ENCODE assay signal across 8 mouse cellular contexts in the genomic region with DNA sequence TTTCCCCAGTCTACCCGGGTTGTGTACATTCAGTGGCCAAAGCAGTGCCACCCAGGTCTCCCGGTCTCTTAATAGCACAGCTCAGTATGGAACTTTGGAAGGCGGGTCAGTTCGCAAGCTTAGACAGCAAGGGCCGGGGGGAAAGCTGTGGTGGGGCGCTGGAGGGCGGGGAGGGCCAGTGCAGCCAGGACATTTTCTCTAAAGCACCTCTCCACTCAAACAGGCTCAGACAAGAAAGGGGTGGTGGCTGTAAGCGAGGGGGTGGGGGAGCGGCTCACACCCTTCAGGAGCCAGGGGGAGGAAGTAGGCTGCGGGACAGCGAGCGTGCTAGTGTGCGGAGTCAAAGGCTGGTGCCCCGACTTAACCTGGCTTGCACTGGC. TPM values are rescaled to one million over a fixed set of nuclear protein-coding genes. Genes with fewer than 3 reads are reported as not detected.
DNase-seq lines count a peak whose midpoint lies in the region; ATAC-seq and TF ChIP-seq lines count a peak whose summit lies in the region.

No protein-coding gene starts in this region.

- no peaks in the 10 kb centered on the region for H3K27me3 ChIP-seq in spleen, adult 2 months (ENCODE audit: control insufficient read depth, insufficient read depth, low read length)
- H3K27me3 ChIP-seq in embryonic facial prominence, embryonic 14.5 days (replicated peaks; ENCODE audit: control insufficient read depth, insufficient read depth, low read length) = no peaks in the 10 kb centered on the region
- H3K27me3 ChIP-seq in intestine, embryonic 16.5 days (replicated peaks; ENCODE audit: control insufficient read depth, insufficient read depth, low read length) = no peaks in the 10 kb centered on the region
- H3K27me3 ChIP-seq in midbrain, embryonic 11.5 days (ENCODE audit: control insufficient read depth, insufficient read depth, low read length) = no peaks in the 10 kb centered on the region

- peak overlapping the region; percentile 74 for H3K4me3 ChIP-seq in spleen, adult 2 months (ENCODE audit: extremely low read depth, insufficient read depth, insufficient read length)
- peak overlapping the region; percentile 76 for H3K4me3 ChIP-seq in embryonic facial prominence, embryonic 14.5 days (ENCODE audit: low read depth, low read length)
- peak overlapping the region; percentile 87 for H3K4me3 ChIP-seq in intestine, embryonic 16.5 days (ENCODE audit: low read length)
- H3K4me3 ChIP-seq in midbrain, embryonic 11.5 days (ENCODE audit: low read depth, low read length) = peak overlapping the region; percentile 86

- peak overlapping the region; percentile 83 for H3K9ac ChIP-seq in embryonic facial prominence, embryonic 14.5 days (ENCODE audit: low read depth, low read length)
- peak overlapping the region; percentile 92 for H3K9ac ChIP-seq in intestine, embryonic 16.5 days (ENCODE audit: low read depth, low read length)
- H3K9ac ChIP-seq in midbrain, embryonic 11.5 days (ENCODE audit: low read length) = peak overlapping the region; percentile 89

- H3K9me3 ChIP-seq in embryonic facial prominence, embryonic 14.5 days (ENCODE audit: control insufficient read depth, low read length) = no peaks in the 10 kb centered on the region
- no peaks in the 10 kb centered on the region for H3K9me3 ChIP-seq in intestine, embryonic 16.5 days (ENCODE audit: control insufficient read depth, low read length)
- H3K9me3 ChIP-seq in midbrain, embryonic 11.5 days (ENCODE audit: control insufficient read depth, low read length) = no peaks in the 10 kb centered on the region

- DNase-seq in spleen, adult 2 months (ENCODE audit: low read depth in 1 of 2, low spot score in 2 of 2) = peak in 1 of 2 experiments; percentile 38
- no peak for DNase-seq in spleen, adult 12 weeks (ENCODE audit: low spot score)
- DNase-seq in embryonic facial prominence, embryonic 14.5 days (ENCODE audit: low spot score) = peak; percentile 56
- no peak for DNase-seq in midbrain, embryonic 11.5 days (ENCODE audit: low spot score, missing footprints)
- no peak for DNase-seq in right cerebral cortex, postnatal 25 days
- DNase-seq in gastrocnemius, postnatal 25 days = no peak
- DNase-seq in layer of hippocampus, adult 8-10 months (ENCODE audit: low spot score in 2 of 2) = no peak

- H3K4me1 ChIP-seq in spleen, adult 2 months (ENCODE audit: control insufficient read depth, insufficient read depth, insufficient read length) = peaks cover 21% of the 10 kb centered on the region
- H3K4me1 ChIP-seq in embryonic facial prominence, embryonic 14.5 days (ENCODE audit: control insufficient read depth, insufficient read depth, low read length) = 0 out of 2 replicates have a peak, but pooled peaks cover 7% of the 10 kb centered on the region
- H3K4me1 ChIP-seq in intestine, embryonic 16.5 days (ENCODE audit: control insufficient read depth, insufficient read depth, low read length) = peaks cover 50% of the 10 kb centered on the region
- peaks cover 13% of the 10 kb centered on the region for H3K4me1 ChIP-seq in midbrain, embryonic 11.5 days (ENCODE audit: control insufficient read depth, insufficient read depth, low read length)

- peaks cover 17% of the 10 kb centered on the region for H3K36me3 ChIP-seq in spleen, adult 2 months (ENCODE audit: control insufficient read depth, insufficient read depth, low read length)
- H3K36me3 ChIP-seq in embryonic facial prominence, embryonic 14.5 days (ENCODE audit: control insufficient read depth, insufficient read depth, low read length) = peaks cover 11% of the 10 kb centered on the region; the same call in 1 of the 2 replicates
- H3K36me3 ChIP-seq in intestine, embryonic 16.5 days (ENCODE audit: control insufficient read depth, insufficient read depth, low read length) = no peaks in the 10 kb centered on the region; the same call in 1 of the 2 replicates
- no peaks in the 10 kb centered on the region; the same call in 1 of the 2 replicates for H3K36me3 ChIP-seq in midbrain, embryonic 11.5 days (ENCODE audit: control insufficient read depth, insufficient read depth, low read length)

- peak overlapping the region; percentile 92 for H3K4me2 ChIP-seq in embryonic facial prominence, embryonic 14.5 days (ENCODE audit: low read depth, low read length)
- H3K4me2 ChIP-seq in intestine, embryonic 16.5 days (ENCODE audit: low read depth, low read length) = peak overlapping the region; percentile 90
- peak overlapping the region; percentile 92 for H3K4me2 ChIP-seq in midbrain, embryonic 11.5 days

- no peak for TF ChIP-seq POLR2A in spleen, adult 2 months (IDR thresholded peaks at IDR 0.05; ENCODE audit: low read depth, low read length)

- WGBS in spleen, adult 2 months = under 1% methylated on average over 14 of the region's 14 CpGs
- 6% methylated on average over 13 of the region's 14 CpGs for WGBS in embryonic facial prominence, embryonic 14.5 days
- WGBS in intestine, embryonic 16.5 days = 1% methylated on average over 14 of the region's 14 CpGs
- 2% methylated on average over 14 of the region's 14 CpGs for WGBS in midbrain, embryonic 11.5 days

- TF ChIP-seq CTCF in spleen, adult 2 months (IDR thresholded peaks at IDR 0.05; ENCODE audit: extremely low read depth, insufficient read depth, insufficient read length, insufficient replicate concordance) = no peak

- H3K27ac ChIP-seq in spleen, adult 2 months (ENCODE audit: insufficient read depth, low read length) = peak overlapping the region; percentile 94
- H3K27ac ChIP-seq in embryonic facial prominence, embryonic 14.5 days (replicated peaks; ENCODE audit: low read depth, low read length) = peak overlapping the region; percentile 93
- H3K27ac ChIP-seq in intestine, embryonic 16.5 days (ENCODE audit: low read length) = peak overlapping the region; percentile 88
- H3K27ac ChIP-seq in midbrain, embryonic 11.5 days (ENCODE audit: low read depth, low read length) = no peak overlapping the region

- peak; percentile 65; the same call in 1 of the 2 replicates for ATAC-seq in embryonic facial prominence, embryonic 14.5 days (ENCODE audit: low read depth)
- ATAC-seq in intestine, embryonic 16.5 days = peak; percentile 75
- peak; percentile 72 for ATAC-seq in midbrain, embryonic 11.5 days (ENCODE audit: low FRiP score)

RNA-seq across cellular contexts. Expression of gene Sh3bgrl3, which starts 0.4 kb away (rescaled TPM):
- 1,465 and 2,211 TPM in 2 replicates for polyA plus RNA-seq in spleen, adult 2 months (2012; rRNA removed)
- polyA plus RNA-seq in embryonic facial prominence, embryonic 14.5 days (2014; fragmentation: Nextera tagmentation; extraction: Ambion mirVana) = 445 and 477 TPM in 2 replicates
- 428 and 452 TPM in 2 replicates for polyA plus RNA-seq in intestine, embryonic 16.5 days (2015; fragmentation: Nextera tagmentation; extraction: Ambion mirVana)
- 308 and 312 TPM in 2 replicates for polyA plus RNA-seq in midbrain, embryonic 11.5 days (2014; fragmentation: Nextera tagmentation; extraction: Ambion mirVana)
- 10 to 100 TPM; 19.1 to 26.6 TPM for total RNA-seq in gastrocnemius, postnatal 25 days (2021)
- 100 to 1,000 TPM; 185 to 289 (median 252) TPM for total RNA-seq in layer of hippocampus, adult 8-10 months (2022)

RNA-seq across cellular contexts. Expression of gene Ubxn11, which starts 26.6 kb away (rescaled TPM):
- polyA plus RNA-seq in spleen, adult 2 months (2012; rRNA removed) = 33.7 and 43.0 TPM in 2 replicates
- 9.7 and 10.2 TPM in 2 replicates for polyA plus RNA-seq in embryonic facial prominence, embryonic 14.5 days (2014; fragmentation: Nextera tagmentation; extraction: Ambion mirVana)
- 4.3 and 5.6 TPM in 2 replicates for polyA plus RNA-seq in intestine, embryonic 16.5 days (2015; fragmentation: Nextera tagmentation; extraction: Ambion mirVana)
- 3.0 and 4.7 TPM in 2 replicates for polyA plus RNA-seq in midbrain, embryonic 11.5 days (2014; fragmentation: Nextera tagmentation; extraction: Ambion mirVana)
- total RNA-seq in gastrocnemius, postnatal 25 days (2021) = 1 to 10 TPM; 1.0 to 1.3 TPM
- total RNA-seq in layer of hippocampus, adult 8-10 months (2022) = 10 to 100 TPM; 34.7 to 39.5 (median 35.6) TPM

RNA-seq across cellular contexts. Expression of gene Cd52, which starts 34.1 kb away (rescaled TPM):
- polyA plus RNA-seq in spleen, adult 2 months (2012; rRNA removed) = 400 and 461 TPM in 2 replicates
- polyA plus RNA-seq in embryonic facial prominence, embryonic 14.5 days (2014; fragmentation: Nextera tagmentation; extraction: Ambion mirVana) = 15.6 and 19.3 TPM in 2 replicates
- polyA plus RNA-seq in intestine, embryonic 16.5 days (2015; fragmentation: Nextera tagmentation; extraction: Ambion mirVana) = 27.8 and 28.4 TPM in 2 replicates
- polyA plus RNA-seq in midbrain, embryonic 11.5 days (2014; fragmentation: Nextera tagmentation; extraction: Ambion mirVana) = 4.3 and 4.7 TPM in 2 replicates
- 1 to 10 TPM in 1 of 2 experiments, under 1 TPM in 1; 0.61 to 1.2 TPM for total RNA-seq in gastrocnemius, postnatal 25 days (2021)
- 10 to 100 TPM in 2 of 4 experiments, 1 to 10 TPM in 2; 1.2 to 52.4 (median 18.2) TPM for total RNA-seq in layer of hippocampus, adult 8-10 months (2022)

RNA-seq across cellular contexts. Expression of gene Cep85, which starts 57.9 kb away (rescaled TPM):
- 15.2 and 20.8 TPM in 2 replicates for polyA plus RNA-seq in spleen, adult 2 months (2012; rRNA removed)
- 40.2 and 46.2 TPM in 2 replicates for polyA plus RNA-seq in embryonic facial prominence, embryonic 14.5 days (2014; fragmentation: Nextera tagmentation; extraction: Ambion mirVana)
- 112 and 125 TPM in 2 replicates for polyA plus RNA-seq in intestine, embryonic 16.5 days (2015; fragmentation: Nextera tagmentation; extraction: Ambion mirVana)
- polyA plus RNA-seq in midbrain, embryonic 11.5 days (2014; fragmentation: Nextera tagmentation; extraction: Ambion mirVana) = 26.6 and 27.1 TPM in 2 replicates
- 10 to 100 TPM; 38.9 to 63.2 TPM for total RNA-seq in gastrocnemius, postnatal 25 days (2021)
- total RNA-seq in layer of hippocampus, adult 8-10 months (2022) = 10 to 100 TPM; 16.6 to 19.8 (median 18.6) TPM

Comparison
In these comparisons a context has a peak if more than half of its experiments do, and no peak if none do; other contexts are left out.
1. RNA of gene Cd52, which starts 34.1 kb away (polyA plus RNA-seq): 400 to 461 TPM in spleen, adult 2 months; 27.8 to 28.4 TPM in intestine, embryonic 16.5 days, 15.6 to 19.3 TPM in embryonic facial prominence, embryonic 14.5 days and 4.3 to 4.7 TPM in midbrain, embryonic 11.5 days; every median in the first group is over 10 times any median in the second.
2. Peak in every context shown above with its lines, with median percentiles within 50 percentile points of each other: H3K4me3 ChIP-seq, ATAC-seq, H3K4me2 ChIP-seq and H3K9ac ChIP-seq.